Mouse (Mus musculus) layer of hippocampus, adult 9-10 months (tissue): Measurements from ENCODE around the gene Gm20538.

Experiments used
- DNase-seq: peaks from one replicate; pipeline ENCODE4 v3.0.0; 2022; ENCODE audit warnings: low spot score

Gm20538 gene

GRCm38 (mm10) chr19:44552731-44553130, at the start of gene Gm20538:
Gene Gm20538, minus strand, starts transcription at chr19:44552831.
- no peak for DNase-seq

GRCm38 (mm10) chr19:44594180-44594579, 41.5 kb upstream of the Gm20538 start:
- DNase-seq = no peak

- no peak for DNase-seq
Measured at GRCm38 (mm10) chr19:44591638-44592037, 39.0 kb upstream of the Gm20538 start.

- DNase-seq = no peak
Measured at GRCm38 (mm10) chr19:44590992-44591391, 38.4 kb upstream of the Gm20538 start.

- no peak for DNase-seq
Measured at GRCm38 (mm10) chr19:44589591-44590223, 37.1 kb upstream of the Gm20538 start.

GRCm38 (mm10) chr19:44588036-44588435, 35.4 kb upstream of the Gm20538 start:
- no peak for DNase-seq

- DNase-seq = peak; percentile 90
Measured at GRCm38 (mm10) chr19:44582638-44583309, 30.1 kb upstream of the Gm20538 start.

- DNase-seq = no peak
Measured at GRCm38 (mm10) chr19:44582103-44582502, 29.5 kb upstream of the Gm20538 start.

- DNase-seq = no peak
Measured at GRCm38 (mm10) chr19:44578038-44578437, 25.4 kb upstream of the Gm20538 start.

GRCm38 (mm10) chr19:44576275-44576674, 23.6 kb upstream of the Gm20538 start:
- no peak for DNase-seq

GRCm38 (mm10) chr19:44567763-44568162, 15.1 kb upstream of the Gm20538 start:
- DNase-seq = no peak

- DNase-seq = no peak
Measured at GRCm38 (mm10) chr19:44564006-44564405, 11.4 kb upstream of the Gm20538 start.

- DNase-seq = peak; percentile 98
Measured at GRCm38 (mm10) chr19:44562652-44563206, 10.1 kb upstream of the Gm20538 start, which contains the start of gene Hif1an. Gene Hif1an, plus strand, starts transcription at chr19:44562850.

- DNase-seq = peak; percentile 63
Measured at GRCm38 (mm10) chr19:44554861-44555590, 2.4 kb upstream of the Gm20538 start, which contains the start of gene Ndufb8. Gene Ndufb8, minus strand, starts transcription at chr19:44555440.

- DNase-seq = no peak
Measured at GRCm38 (mm10) chr19:44554490-44554860, 1.8 kb upstream of the Gm20538 start.

GRCm38 (mm10) chr19:44553286-44553685, 655 bp upstream of the Gm20538 start:
- no peak for DNase-seq

GRCm38 (mm10) chr19:44545321-44546041, 7.2 kb downstream of the Gm20538 start, which contains the start of gene Sec31b:
Gene Sec31b, minus strand, starts transcription at chr19:44545864.
- no peak for DNase-seq

GRCm38 (mm10) chr19:44544775-44545174, 7.9 kb downstream of the Gm20538 start:
- peak; percentile 55 for DNase-seq

- DNase-seq = no peak
Measured at GRCm38 (mm10) chr19:44544372-44544771, 8.3 kb downstream of the Gm20538 start.

- no peak for DNase-seq
Measured at GRCm38 (mm10) chr19:44542694-44543178, 9.9 kb downstream of the Gm20538 start.

- no peak for DNase-seq
Measured at GRCm38 (mm10) chr19:44537416-44537815, 15.2 kb downstream of the Gm20538 start.

GRCm38 (mm10) chr19:44535376-44535775, 17.3 kb downstream of the Gm20538 start:
- no peak for DNase-seq
